Mouse (Mus musculus) gonadal fat pad, adult 2 months (tissue): ENCODE data around the gene Utp15. TPM values are rescaled to one million over a fixed set of nuclear protein-coding genes. Genes with fewer than 3 reads are reported as not detected.

Experiments used
- DNase-seq: peaks from one replicate; pipeline ENCODE4 v3.0.0-alpha.2; 2012; ENCODE audit warnings: low read depth
- polyA plus RNA-seq: library from polyadenylated mRNA; depleted of rRNA; stranded (reverse); fragments of >200 nt; gene quantifications from 2 replicates; pipeline ENCODE4 v1.2.3, GENCODE M21; 2012; rRNA removed

The Utp15 gene
- polyA plus RNA-seq, 1 experiment = 6.5 TPM

GRCm38 (mm10) chr13:98249594-98249993, 13.2 kb downstream of the Utp15 start:
- DNase-seq = no peak

DNA sequence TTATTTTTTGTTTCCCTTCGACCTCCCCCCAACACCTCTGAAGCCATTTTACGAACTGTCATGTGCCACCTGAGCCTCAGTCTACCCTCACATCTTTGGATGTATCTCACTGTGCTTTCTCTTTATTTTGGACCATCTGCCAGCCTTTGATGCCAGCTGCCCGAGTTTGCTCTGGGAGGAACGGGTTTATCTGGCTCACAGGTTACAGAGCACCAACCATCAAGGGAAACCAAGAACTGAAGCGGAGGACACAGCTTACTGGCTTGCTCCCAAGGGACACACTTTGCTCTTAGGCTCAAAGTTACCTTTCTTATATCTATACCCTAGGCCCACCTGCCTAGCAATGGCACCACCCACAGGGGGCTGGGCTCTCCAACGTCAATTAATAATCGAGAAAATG, 17.5 kb downstream of the Utp15 start:
- DNase-seq = no peak

DNA sequence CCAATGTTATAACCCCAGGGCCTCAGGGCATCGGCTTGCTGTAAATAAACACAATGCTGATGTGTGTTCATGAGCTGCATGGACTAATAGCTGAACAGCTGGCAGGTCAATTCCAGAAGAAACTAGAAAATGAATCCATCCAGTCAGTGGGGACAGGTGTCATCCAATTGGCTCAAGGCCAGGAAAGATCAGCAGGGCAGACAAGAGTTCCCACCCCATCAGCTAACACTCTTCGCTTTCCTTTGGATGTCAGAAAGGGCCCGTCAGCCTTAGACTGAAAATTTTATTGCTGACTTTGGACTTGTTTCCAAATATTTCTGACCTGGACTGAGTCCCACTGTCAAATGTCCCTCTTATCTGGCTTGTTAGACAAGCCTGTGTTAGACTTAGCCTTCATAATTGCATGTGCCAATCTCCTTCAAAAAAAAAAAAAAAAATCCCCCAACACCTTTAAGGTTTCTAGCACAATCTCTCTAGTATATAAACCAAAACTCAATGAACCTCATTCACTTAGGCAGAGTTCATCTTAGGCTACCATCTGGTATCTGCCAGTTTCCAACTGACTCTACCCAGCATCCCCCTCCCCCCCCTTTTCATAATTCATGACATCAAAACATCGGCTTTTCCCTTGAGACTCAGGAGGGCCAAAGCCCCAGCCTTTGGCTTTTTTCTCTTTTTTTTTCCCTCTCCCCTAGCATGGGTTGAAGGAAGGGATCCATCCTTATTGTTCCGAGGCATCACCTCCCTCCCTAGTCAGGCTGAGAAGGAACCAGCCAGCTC, 18.1 kb downstream of the Utp15 start:
- no peak for DNase-seq

DNA sequence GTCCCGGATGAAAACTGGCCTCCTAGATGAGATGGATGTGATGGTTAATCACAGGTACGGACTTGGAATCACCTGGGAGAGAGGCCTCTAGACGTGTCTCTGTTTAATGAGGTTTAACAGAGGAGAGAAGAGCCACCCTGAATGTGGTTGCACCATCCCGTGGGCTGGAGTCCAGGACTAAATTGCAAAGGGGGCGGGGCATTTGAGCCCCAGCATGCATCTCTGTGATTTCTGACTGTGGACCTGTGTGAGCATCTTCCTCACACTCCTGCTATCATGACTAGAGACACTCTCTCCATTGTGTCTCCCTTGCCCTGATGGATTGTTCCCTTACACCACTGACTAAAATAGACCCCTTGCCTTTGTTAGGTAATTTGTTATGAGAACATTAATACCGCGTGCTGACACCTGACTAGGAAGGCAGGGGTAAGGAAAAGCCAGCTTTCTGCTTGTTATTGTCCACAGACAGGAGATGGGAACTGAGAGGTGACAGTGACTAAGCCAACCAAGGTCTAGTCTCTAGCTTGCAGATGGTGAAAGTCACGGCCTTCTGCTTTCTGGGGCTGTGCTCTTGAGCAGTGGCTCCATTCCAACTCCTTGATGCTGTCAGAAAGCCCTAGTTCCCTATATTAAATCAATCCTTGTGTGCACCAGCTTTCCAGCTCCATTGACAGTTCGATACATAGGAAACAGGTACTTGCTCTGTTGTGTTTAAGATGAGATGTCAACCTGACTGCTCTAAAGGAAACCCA, 21.1 kb downstream of the Utp15 start:
- DNase-seq = no peak

DNA sequence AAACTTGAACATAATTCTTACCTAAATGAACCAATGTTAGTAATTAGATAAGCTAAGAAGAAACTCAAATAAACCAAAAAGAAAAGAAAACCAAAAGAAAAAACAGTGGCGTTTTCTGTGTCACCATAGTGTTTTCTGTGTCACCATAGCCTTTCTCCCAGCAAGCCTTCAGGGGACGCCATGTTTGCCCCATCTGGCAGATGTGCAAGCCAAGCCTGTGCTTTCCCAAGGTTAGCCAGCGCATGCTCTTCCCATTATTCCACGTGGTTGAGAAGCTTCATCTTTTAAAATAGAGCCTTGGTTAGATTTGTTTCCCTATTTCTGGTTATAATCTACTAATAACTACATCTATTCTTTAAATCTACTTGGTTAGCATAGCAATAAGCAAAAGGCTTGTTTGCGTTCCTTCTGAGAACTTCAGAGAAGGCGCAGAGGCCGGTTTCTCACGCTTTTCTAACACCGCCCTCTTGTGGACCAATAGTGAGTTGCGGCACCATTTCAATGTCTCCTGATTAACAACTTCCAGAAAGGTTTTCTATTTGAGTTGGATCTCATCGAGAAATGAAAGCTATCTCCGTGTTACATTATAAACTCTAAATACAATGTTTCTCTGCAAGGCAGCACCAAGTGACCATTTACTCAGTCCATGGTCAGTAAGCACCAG, 22.7 kb downstream of the Utp15 start:
- DNase-seq = no peak

DNA sequence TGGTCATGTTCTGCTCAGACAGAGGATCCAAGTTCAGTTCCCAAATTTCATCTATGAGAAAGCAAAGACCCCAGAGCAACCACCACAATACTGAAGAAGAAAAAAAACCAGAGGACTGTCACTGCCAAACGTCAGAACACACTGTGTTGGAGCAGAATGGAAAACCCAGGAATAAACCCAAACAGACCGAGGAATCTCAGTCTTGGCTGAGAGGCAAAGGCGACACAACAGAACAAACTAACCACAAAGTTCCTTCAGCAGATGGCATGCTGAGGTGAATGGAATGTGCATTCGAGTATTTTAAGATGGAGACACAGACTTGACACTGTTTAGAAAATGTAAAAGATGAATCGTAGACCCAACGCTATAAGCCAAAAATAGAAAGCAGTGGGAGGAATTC, 27.4 kb downstream of the Utp15 start:
- DNase-seq = no peak

- DNase-seq = no peak
Measured at GRCm38 (mm10) chr13:98230511-98230910, 32.3 kb downstream of the Utp15 start.

GRCm38 (mm10) chr13:98226225-98226624, 36.6 kb downstream of the Utp15 start:
- DNase-seq = no peak

- DNase-seq = no peak
Measured at GRCm38 (mm10) chr13:98222848-98223247, 40.0 kb downstream of the Utp15 start.

DNA sequence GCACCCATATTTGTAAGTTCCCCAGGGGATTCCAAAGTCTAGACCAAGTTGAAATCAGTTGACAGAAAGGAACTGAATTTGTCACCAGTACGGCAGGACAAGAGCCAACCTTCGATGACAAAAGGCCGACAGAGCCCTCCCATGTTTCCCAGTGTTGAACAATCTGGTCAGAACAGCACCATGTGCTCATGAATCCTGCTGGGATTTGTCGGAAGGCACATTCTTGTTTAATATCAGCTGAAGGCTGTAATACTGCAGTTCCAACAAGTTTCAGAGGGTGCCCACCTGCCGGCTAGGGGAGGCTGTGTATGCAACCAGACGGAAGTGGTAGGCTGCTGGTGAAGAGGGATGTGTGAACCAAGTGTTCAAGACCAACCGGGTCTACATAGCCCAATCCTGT, 52.7 kb downstream of the Utp15 start:
- no peak for DNase-seq

- no peak for DNase-seq
Measured at GRCm38 (mm10) chr13:98208842-98209241, 54.0 kb downstream of the Utp15 start.

GRCm38 (mm10) chr13:98206546-98206870, 56.3 kb downstream of the Utp15 start:
- no peak for DNase-seq

- DNase-seq = no peak
Measured at GRCm38 (mm10) chr13:98205771-98206545, 56.9 kb downstream of the Utp15 start, which contains the start of gene Arhgef28. TSS of gene Arhgef28 (minus strand) at chr13:98206439.

- no peak for DNase-seq
Measured at GRCm38 (mm10) chr13:98205111-98205510, 57.7 kb downstream of the Utp15 start.

- no peak for DNase-seq
Measured at GRCm38 (mm10) chr13:98204371-98204770, 58.5 kb downstream of the Utp15 start.

- DNase-seq = no peak
Measured at GRCm38 (mm10) chr13:98201436-98201835, 61.4 kb downstream of the Utp15 start.

Other genes starting within 250 kb of the Utp15 start
- gene Arhgef28, start 56.6 kb downstream of the Utp15 start, polyA plus RNA-seq = 25.7 and 27.8 TPM in 2 replicates
- 14.7 and 16.4 TPM in 2 replicates for gene Ankra2, start within 50 bp of the Utp15 start, polyA plus RNA-seq
- 2.2 and 2.8 TPM in 2 replicates for gene Gm21976, start 16.8 kb upstream of the Utp15 start, polyA plus RNA-seq
- 149 and 207 TPM in 2 replicates for gene Btf3, start 54.0 kb upstream of the Utp15 start, polyA plus RNA-seq
- gene Foxd1, start 91.2 kb upstream of the Utp15 start, polyA plus RNA-seq = 0.03 TPM in 1 of 2 replicates, not detected in the other
- gene Gm10320, start 229.0 kb upstream of the Utp15 start, polyA plus RNA-seq = 2.6 and 2.7 TPM in 2 replicates